Mouse (Mus musculus) heart, postnatal 0 days (tissue): Measurements from ENCODE around the gene Wnt7a.

Source experiments
- CTCF ChIP-seq: IDR thresholded peaks from 2 replicates; pipeline ENCODE4 v1.5.1; 2016; ENCODE audit warnings: antibody characterized with exemption, control low read depth, low read depth
- EP300 ChIP-seq: IDR thresholded peaks from 2 replicates; pipeline ENCODE4 v1.6.1; 2016; ENCODE audit warnings: antibody characterized with exemption, low read depth

DNA sequence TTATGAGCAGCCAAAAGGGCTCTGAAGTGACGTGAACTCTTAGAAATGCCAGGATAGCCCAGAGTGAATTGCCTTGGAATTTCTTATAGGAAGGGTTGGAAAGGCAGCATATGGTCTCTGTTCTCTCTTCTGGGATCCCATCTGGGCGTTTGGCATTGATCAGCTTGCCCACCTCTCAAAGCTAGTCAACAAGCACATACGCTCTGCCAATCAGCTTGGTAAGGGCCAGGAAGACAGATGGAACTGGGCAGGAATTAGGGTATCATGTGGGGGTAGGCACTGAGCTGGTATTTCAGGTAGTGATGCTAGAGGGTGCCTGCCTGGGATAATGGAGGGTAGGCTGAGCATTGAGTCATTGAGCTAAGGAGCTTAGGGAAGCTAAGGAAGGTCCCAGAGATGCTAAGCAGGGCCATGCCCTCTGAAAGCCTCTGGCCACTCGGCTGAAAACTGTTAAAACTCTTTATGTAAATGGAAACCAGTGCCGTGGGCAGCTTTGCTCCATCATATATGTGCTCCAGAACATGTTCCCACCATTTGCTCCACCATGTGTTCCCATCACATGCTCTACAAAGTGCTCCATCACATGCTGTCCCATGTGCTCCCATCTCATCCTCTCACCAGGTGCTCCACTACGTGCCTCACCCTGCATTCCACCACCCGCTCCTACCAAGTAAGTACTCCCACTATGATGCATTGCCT lies 51.3 kb downstream of the Wnt7a start:
- TF ChIP-seq EP300 (no peak), CTCF (no peak)
